Mouse (Mus musculus): ENCODE measurements around the gene Speer4f2. TPM values are rescaled to one million over a fixed set of nuclear protein-coding genes. Genes with fewer than 3 reads are reported as not detected.
"Not testable (repeated sequence)": the region's sequence is repeated elsewhere in the genome, so short reads cannot be mapped to it uniquely, and the experiment has no call there.

Speer4f2 gene
- not detected in 2 replicates for polyA plus RNA-seq (2011; ENCODE audit: insufficient read length, low read depth, missing spikeins)

DNA sequence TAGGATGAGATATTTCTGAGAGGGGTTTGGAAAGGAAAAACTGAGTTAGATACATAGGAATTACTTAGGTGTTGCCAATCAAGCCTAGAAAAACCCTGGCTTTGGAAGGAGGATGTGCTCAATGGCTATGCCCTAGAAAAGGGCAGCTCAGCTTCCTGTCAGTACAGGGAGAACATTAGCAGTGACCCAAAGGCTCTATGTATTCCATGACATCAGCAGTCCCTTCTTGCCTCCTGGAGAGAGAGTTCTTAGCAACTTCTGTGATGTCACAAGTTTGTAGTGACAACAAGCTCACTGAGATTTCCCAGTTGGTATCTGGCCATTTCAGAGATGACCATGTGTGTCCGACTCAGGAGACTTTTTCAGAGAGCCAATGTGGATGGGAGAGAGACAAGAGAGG lies at the start of gene Speer4f2:
TSS of gene Speer4f2 (plus strand) at position 301 of the 400 bp plus-strand sequence.
- not testable (repeated sequence) for H3K27ac ChIP-seq (ENCODE audit: insufficient read depth, low read length); H3K4me1 ChIP-seq (ENCODE audit: control insufficient read depth, insufficient read depth, low read length); H3K4me3 ChIP-seq (ENCODE audit: insufficient read depth, low read length)

DNA sequence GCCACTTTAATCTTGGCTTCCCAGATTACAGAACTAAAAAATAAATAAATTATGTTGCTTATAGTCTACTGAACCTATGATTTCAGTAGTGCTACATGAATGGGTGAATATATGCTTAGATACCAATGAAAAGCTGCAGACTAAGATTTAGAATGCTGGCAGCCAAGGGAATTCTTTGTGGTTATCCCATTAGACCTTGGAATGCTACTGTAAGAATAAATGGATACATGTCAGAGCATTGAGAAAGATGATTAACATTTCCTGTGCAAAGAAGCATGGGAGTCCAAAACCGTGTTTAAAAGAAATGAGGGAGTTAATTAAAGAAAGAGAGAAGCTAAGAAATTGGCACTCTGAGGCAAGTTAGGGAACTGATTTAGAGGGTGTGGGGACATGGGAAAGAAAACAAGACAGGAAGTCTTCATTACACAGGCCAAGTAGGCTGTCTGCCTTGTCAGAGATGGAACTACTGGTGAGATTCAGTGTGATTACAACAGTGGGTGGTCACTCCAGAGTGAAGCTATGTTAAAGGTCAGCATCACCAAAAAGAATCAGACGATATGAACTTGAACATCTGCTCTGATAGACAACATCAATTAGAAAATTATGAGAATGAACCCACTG lies 43.9 kb upstream of the Speer4f2 start:
- TF ChIP-seq POLR2A (IDR thresholded peaks at IDR 0.05; ENCODE audit: low read depth, low read length), result no peak
- TF ChIP-seq CTCF (IDR thresholded peaks at IDR 0.05; ENCODE audit: borderline replicate concordance, insufficient read depth, low read length), result no peak
- peaks cover 2% of the 10 kb centered on the region for H3K4me1 ChIP-seq (ENCODE audit: control insufficient read depth, insufficient read depth, low read length)

DNA sequence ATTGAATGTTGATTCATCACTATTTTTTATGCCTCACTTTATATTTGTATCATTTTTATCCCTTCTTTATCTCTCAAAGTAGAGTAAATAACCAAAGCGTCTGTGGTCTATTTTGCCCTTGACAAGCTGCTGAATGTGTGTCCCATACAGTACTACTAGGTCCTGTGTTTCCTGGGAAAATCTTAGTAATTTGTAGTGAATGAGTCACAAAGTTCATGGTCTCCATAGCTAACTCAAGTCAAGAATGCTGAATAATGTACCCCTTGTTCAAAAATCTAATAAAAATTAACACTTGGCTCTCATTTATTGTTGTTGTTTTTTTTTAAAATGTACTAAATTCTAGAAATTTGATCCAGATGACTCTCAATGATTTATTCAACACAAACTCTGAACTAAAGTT lies 38.1 kb upstream of the Speer4f2 start:
- TF ChIP-seq POLR2A (IDR thresholded peaks at IDR 0.05; ENCODE audit: low read depth, low read length), result no peak
- TF ChIP-seq CTCF (IDR thresholded peaks at IDR 0.05; ENCODE audit: borderline replicate concordance, insufficient read depth, low read length), result no peak
- Histone ChIP-seq H3K4me1 (ENCODE audit: control insufficient read depth, insufficient read depth, low read length) (no peaks in the 10 kb centered on the region), H3K4me3 (ENCODE audit: insufficient read depth, low read length) (no peak overlapping the region), H3K27ac (ENCODE audit: insufficient read depth, low read length) (no peak overlapping the region)

More for the DNA sequence above, 43.9 kb upstream of the Speer4f2 start:
- Histone ChIP-seq H3K4me3 (ENCODE audit: insufficient read depth, low read length) (no peak overlapping the region), H3K27ac (ENCODE audit: insufficient read depth, low read length) (peak overlapping the region; percentile 89)

GRCm38 (mm10) chr5:17345741-17346140 lies 27.2 kb upstream of the Speer4f2 start:
- not testable (repeated sequence) for H3K4me3 ChIP-seq (ENCODE audit: insufficient read depth, low read length); H3K27ac ChIP-seq (ENCODE audit: insufficient read depth, low read length); H3K4me1 ChIP-seq (ENCODE audit: control insufficient read depth, insufficient read depth, low read length)

DNA sequence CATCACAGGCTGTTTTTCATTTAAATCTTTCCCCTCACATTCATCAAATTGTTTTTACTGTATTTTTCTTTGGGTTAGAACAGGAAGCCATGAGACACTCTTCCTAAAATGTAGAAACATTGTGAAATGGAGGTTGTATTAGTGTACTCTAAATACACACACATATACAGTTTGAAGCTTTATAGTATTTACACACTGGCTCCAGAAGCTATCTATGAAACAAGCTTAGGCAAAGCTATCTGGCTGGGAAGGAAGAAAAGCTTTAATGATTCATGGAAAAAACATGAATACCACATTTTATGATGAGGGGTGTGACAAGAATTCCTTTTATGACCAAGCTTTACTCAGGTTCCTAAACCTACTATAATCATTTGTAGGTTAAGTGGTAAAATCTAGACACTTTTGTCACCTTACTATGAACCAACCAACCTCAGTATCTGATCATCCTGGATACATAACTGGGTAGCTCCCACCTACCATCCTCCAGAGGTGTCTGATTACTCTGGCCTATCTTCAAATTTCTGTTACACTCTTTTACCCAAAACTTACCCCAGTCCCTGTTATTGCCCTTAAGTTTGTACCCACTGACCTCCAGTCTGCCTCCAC lies 13.5 kb upstream of the Speer4f2 start:
- H3K4me1 ChIP-seq (ENCODE audit: control insufficient read depth, insufficient read depth, low read length), result peaks cover 7% of the 10 kb centered on the region
- H3K27ac ChIP-seq (ENCODE audit: insufficient read depth, low read length), result peak overlapping the region; percentile 78
- H3K4me3 ChIP-seq (ENCODE audit: insufficient read depth, low read length), result no peak overlapping the region
- no peak for TF ChIP-seq POLR2A (IDR thresholded peaks at IDR 0.05; ENCODE audit: low read depth, low read length)
- no peak for TF ChIP-seq CTCF (IDR thresholded peaks at IDR 0.05; ENCODE audit: borderline replicate concordance, insufficient read depth, low read length)

DNA sequence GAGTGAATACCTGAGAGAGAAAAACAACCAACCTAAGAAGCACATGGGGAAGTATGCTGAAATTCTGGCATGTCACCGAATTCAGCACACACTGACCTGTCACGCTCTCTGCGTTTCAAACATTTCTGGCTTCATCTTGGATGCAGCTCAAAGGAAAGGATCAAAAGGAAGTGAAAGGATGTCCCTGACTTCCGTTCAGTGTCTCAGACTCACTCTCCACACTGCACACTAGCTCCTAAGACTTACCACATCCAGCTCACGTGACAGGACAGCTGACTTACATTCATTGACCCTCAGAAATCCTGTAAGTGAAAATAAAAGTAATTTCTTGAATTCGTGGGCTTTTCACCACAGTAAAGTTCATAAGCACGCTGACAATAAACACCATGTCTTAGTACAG lies 16.9 kb downstream of the Speer4f2 start:
- TF ChIP-seq CTCF (IDR thresholded peaks at IDR 0.05; ENCODE audit: borderline replicate concordance, insufficient read depth, low read length) (no peak), POLR2A (IDR thresholded peaks at IDR 0.05; ENCODE audit: low read depth, low read length) (no peak)
- no peak overlapping the region for H3K4me3 ChIP-seq (ENCODE audit: insufficient read depth, low read length)
- H3K27ac ChIP-seq (ENCODE audit: insufficient read depth, low read length), result no peak overlapping the region
- no peaks in the 10 kb centered on the region for H3K4me1 ChIP-seq (ENCODE audit: control insufficient read depth, insufficient read depth, low read length)

DNA sequence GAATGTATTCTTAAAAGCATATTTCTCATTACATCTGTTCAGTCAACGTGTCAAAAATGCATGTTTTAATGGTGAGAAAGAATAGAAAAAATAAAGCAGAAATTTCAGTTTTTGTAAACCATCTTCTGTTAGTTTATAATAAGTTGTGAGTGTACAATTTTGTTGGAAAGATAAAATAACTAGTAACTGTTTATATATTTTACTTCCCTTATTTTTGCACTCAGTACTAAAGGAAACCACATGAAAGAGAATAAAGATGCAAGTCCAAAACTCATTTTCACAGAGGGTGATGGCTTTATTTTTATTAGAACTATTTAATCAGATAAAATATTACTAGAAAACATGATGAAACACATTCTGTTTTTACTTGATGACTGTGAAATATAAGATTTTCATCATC lies 18.2 kb downstream of the Speer4f2 start:
- TF ChIP-seq CTCF (IDR thresholded peaks at IDR 0.05; ENCODE audit: borderline replicate concordance, insufficient read depth, low read length) (no peak), POLR2A (IDR thresholded peaks at IDR 0.05; ENCODE audit: low read depth, low read length) (no peak)
- Histone ChIP-seq H3K27ac (ENCODE audit: insufficient read depth, low read length) (no peak overlapping the region), H3K4me3 (ENCODE audit: insufficient read depth, low read length) (no peak overlapping the region), H3K4me1 (ENCODE audit: control insufficient read depth, insufficient read depth, low read length) (no peaks in the 10 kb centered on the region)

DNA sequence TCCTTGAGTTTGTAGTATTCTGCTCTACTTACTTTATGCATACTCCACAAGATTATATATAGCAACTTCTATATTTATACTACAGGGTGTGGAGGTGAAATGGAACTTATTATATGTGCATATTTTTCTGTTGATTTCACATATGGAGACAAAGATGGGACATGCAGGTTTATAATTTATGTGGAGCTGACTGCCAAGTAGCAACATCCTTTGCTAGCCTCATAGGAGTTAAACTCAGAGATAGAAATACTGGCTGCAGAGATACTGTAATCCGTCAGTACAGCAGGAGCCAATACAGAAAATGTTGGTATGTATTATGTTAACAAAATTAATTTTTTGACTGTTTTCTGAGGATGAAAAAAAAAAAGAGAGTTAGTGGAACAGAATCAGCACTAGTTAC lies 27.6 kb downstream of the Speer4f2 start:
- H3K4me3 ChIP-seq (ENCODE audit: insufficient read depth, low read length), result no peak overlapping the region
- H3K27ac ChIP-seq (ENCODE audit: insufficient read depth, low read length), result no peak overlapping the region
- H3K4me1 ChIP-seq (ENCODE audit: control insufficient read depth, insufficient read depth, low read length), result no peaks in the 10 kb centered on the region
- TF ChIP-seq CTCF (IDR thresholded peaks at IDR 0.05; ENCODE audit: borderline replicate concordance, insufficient read depth, low read length) (no peak), POLR2A (IDR thresholded peaks at IDR 0.05; ENCODE audit: low read depth, low read length) (no peak)

DNA sequence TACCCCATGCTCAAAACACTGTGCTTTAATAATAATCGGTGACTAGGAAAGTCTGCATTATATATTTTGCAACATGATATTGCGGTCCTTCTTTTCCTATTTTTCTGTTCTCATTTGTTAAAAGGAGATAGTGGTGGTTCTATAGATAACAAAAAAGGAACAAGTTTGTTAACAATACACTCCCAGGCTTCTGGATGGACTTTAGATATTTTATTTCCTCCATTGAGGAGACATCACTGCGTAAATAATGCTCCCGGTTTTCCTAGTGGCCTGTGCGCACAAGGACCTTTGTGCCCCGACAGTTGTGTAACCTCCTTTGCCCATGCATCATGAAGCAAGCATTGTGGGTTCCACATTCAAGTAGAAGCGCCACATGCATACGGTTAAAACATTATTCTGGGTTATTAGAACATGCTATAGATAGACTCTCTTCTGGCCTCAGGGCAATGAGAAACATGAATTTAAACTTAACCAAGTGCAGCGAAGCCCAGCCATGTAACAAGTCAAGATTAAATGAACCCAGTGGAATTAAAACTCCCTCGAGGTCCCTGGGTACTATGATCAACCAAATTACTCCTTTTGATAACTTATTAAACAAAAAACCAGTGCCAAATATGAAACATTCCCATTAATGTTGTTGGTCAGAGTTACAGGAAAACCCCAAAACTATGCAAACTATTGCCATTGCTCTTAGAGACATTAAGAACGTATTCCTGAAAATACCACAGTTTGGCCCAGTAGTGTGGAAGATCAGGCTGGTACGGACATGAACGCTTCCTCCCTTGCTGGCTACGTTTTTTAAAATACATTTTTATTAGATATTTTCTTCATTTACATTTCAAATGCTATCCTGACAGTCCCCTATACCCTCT lies 28.5 kb downstream of the Speer4f2 start:
- Histone ChIP-seq H3K27ac (ENCODE audit: insufficient read depth, low read length) (no peak overlapping the region), H3K4me1 (ENCODE audit: control insufficient read depth, insufficient read depth, low read length) (no peaks in the 10 kb centered on the region), H3K4me3 (ENCODE audit: insufficient read depth, low read length) (no peak overlapping the region)
- TF ChIP-seq POLR2A (IDR thresholded peaks at IDR 0.05; ENCODE audit: low read depth, low read length) (no peak), CTCF (IDR thresholded peaks at IDR 0.05; ENCODE audit: borderline replicate concordance, insufficient read depth, low read length) (no peak)
